Mouse (Mus musculus): ENCODE data around the gene Hoxa6.

DNA sequence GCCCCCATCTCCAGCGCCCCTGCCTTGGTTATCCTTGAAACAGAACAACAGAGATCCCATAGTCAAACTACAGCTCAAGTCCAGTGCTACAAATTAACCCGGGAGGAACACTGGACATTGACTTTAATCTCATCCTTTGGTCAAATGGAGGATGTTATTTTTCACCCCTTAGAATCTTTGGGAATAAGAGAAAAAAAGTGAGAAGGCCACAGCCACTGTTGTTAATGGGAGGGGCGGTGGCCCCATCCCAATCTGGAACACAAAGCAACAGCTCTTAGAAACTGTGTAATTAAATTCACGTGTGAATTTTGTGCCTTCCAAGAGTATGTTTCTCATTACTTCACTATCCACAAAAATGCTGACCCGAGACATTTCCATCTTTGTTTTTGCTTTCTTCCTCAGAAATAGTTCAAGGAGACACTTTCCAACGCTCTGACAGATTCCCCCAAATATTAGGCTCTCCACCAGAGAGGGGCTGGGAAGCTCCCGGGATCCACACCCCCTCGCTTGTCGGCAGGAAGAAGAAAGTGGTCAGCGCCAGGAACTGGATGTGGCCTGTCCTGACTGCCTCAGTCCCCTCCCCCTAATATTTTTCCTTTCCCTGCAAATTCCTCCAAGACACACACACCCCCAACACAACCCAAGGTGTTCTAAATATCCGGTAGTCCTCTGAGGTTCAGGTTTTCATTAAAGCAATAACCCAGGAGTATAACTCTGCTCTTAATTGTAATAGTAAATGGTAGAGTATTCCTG lies 19.1 kb upstream of the Hoxa6 start:
- TF ChIP-seq CTCF (IDR thresholded peaks at IDR 0.05; ENCODE audit: extremely low read depth, insufficient read length, insufficient replicate concordance, low read depth, low read length) (no peak), POLR2A (IDR thresholded peaks at IDR 0.05; ENCODE audit: low read depth, low read length) (no peak)
